Mouse (Mus musculus) embryonic facial prominence, embryonic 14.5 days (tissue): ENCODE measurements around the gene Gm4869. TPM values are rescaled to one million over a fixed set of nuclear protein-coding genes. Genes with fewer than 3 reads are reported as not detected.
"Not testable (repeated sequence)": the region's sequence is repeated elsewhere in the genome, so short reads cannot be mapped to it uniquely, and the experiment has no call there.

ENCODE experiments used
- ATAC-seq: fragments of 200-750 bp; cut with Nextera tagmentation; 2 replicates; pipeline ENCODE4 v1.8.0; 2017; ENCODE audit warnings: low read depth, moderate number of reproducible peaks, moderate TSS enrichment
- DNase-seq: peaks from one replicate; pipeline ENCODE4 v3.0.0-alpha.2; 2015; ENCODE audit warnings: low spot score
- H3K27ac ChIP-seq: fragments of 300-500 bp; sonication (generic); replicated peaks from 2 replicates; pipeline ENCODE4 v1.5.1; 2014; ENCODE audit warnings: low read depth, mild to moderate bottlenecking, low read length, moderate library complexity
- H3K27me3 ChIP-seq: fragments of 300-500 bp; sonication (generic); replicated peaks from 2 replicates; pipeline ENCODE4 v1.6.1; 2014; ENCODE audit warnings: low read length; ENCODE audit not compliant: control insufficient read depth, insufficient read depth
- H3K36me3 ChIP-seq: fragments of 300-500 bp; sonication (generic); 2 replicates; pipeline ENCODE4 v1.6.1; 2014; ENCODE audit warnings: low read length, mixed read lengths; ENCODE audit not compliant: control insufficient read depth, insufficient read depth
- H3K4me1 ChIP-seq: fragments of 300-500 bp; sonication (generic); 2 replicates; pipeline ENCODE4 v1.6.1; 2014; ENCODE audit warnings: antibody characterized with exemption, low read length; ENCODE audit not compliant: control insufficient read depth, insufficient read depth
- H3K4me2 ChIP-seq: fragments of 300-500 bp; sonication (generic); 2 replicates; pipeline ENCODE4 v1.6.1; 2014; ENCODE audit warnings: low read depth, mild to moderate bottlenecking, low read length, moderate library complexity, mixed read lengths
- H3K4me3 ChIP-seq: fragments of 300-500 bp; sonication (generic); 2 replicates; pipeline ENCODE4 v1.5.1; 2014; ENCODE audit warnings: low read depth, mild to moderate bottlenecking, low read length
- H3K9ac ChIP-seq: fragments of 300-500 bp; sonication (generic); 2 replicates; pipeline ENCODE4 v1.6.1; 2014; ENCODE audit warnings: low read depth, mild to moderate bottlenecking, low read length, moderate library complexity, mixed read lengths
- H3K9me3 ChIP-seq: fragments of 300-500 bp; sonication (generic); 2 replicates; pipeline ENCODE4 v1.6.1; 2016; ENCODE audit warnings: low read length; ENCODE audit not compliant: control insufficient read depth
- WGBS: fragments of 180-500 bp; shearing (Covaris S2); extraction: QIAGEN DNeasy Blood & Tissue Kit; methylation state at CpG from one replicate; pipeline ENCODE4 v1.1.7; 2014; 5-methylcytosine and 5-hydroxymethylcytosine counted together
- polyA plus RNA-seq: library from polyadenylated mRNA; unstranded; fragments of >200 nt; fragmentation: Nextera tagmentation; extraction: Ambion mirVana; gene quantifications from 2 replicates; pipeline ENCODE4 v1.2.1, GENCODE M21; 2014

Gm4869 gene
- polyA plus RNA-seq, 1 experiment from 2014 or later = 0.06 TPM

GRCm38 (mm10) chr5:140454488-140454887 lies 9.0 kb downstream of the Gm4869 start:
- Histone ChIP-seq H3K9me3 (no peaks in the 10 kb centered on the region), H3K4me2 (no peak overlapping the region), H3K27me3 (no peaks in the 10 kb centered on the region), H3K36me3 (no peaks in the 10 kb centered on the region), H3K4me1 (no peaks in the 10 kb centered on the region), H3K4me3 (no peak overlapping the region), H3K27ac (no peak overlapping the region), H3K9ac (no peak overlapping the region)
- ATAC-seq = no peak
- DNase-seq = no peak

- H3K4me1 ChIP-seq = no peaks in the 10 kb centered on the region
- H3K4me2 ChIP-seq = no peak overlapping the region
- WGBS = 64% methylated on average over 2 of the region's 2 CpGs
- H3K9ac ChIP-seq = no peak overlapping the region
- H3K36me3 ChIP-seq = no peaks in the 10 kb centered on the region
- H3K27me3 ChIP-seq = no peaks in the 10 kb centered on the region
- H3K9me3 ChIP-seq = no peaks in the 10 kb centered on the region
- DNase-seq (no peak), ATAC-seq (no peak)
- H3K27ac ChIP-seq = no peak overlapping the region
- H3K4me3 ChIP-seq = no peak overlapping the region
Observed at GRCm38 (mm10) chr5:140455466-140455865, 10.0 kb downstream of the Gm4869 start.

- ATAC-seq (no peak), DNase-seq (no peak)
- WGBS = 65% methylated on average over 3 of the region's 3 CpGs
- Histone ChIP-seq H3K4me3 (no peak overlapping the region), H3K9ac (no peak overlapping the region), H3K27me3 (no peaks in the 10 kb centered on the region), H3K4me2 (no peak overlapping the region), H3K27ac (no peak overlapping the region), H3K4me1 (no peaks in the 10 kb centered on the region), H3K9me3 (no peaks in the 10 kb centered on the region), H3K36me3 (no peaks in the 10 kb centered on the region)
Observed at GRCm38 (mm10) chr5:140461476-140461875, 16.0 kb downstream of the Gm4869 start.

GRCm38 (mm10) chr5:140463151-140463550 lies 17.7 kb downstream of the Gm4869 start:
- not testable (repeated sequence) for H3K27ac ChIP-seq, DNase-seq, H3K9ac ChIP-seq, H3K4me3 ChIP-seq, ATAC-seq, H3K27me3 ChIP-seq, H3K9me3 ChIP-seq, H3K4me1 ChIP-seq, H3K36me3 ChIP-seq, H3K4me2 ChIP-seq
- 72% methylated on average over 2 of the region's 2 CpGs for WGBS

- Histone ChIP-seq H3K9ac (no peak overlapping the region), H3K9me3 (no peaks in the 10 kb centered on the region), H3K27me3 (no peaks in the 10 kb centered on the region), H3K36me3 (no peaks in the 10 kb centered on the region), H3K27ac (no peak overlapping the region), H3K4me1 (no peaks in the 10 kb centered on the region), H3K4me2 (no peak overlapping the region), H3K4me3 (no peak overlapping the region)
- DNase-seq (no peak), ATAC-seq (0 out of 2 replicates have a peak, but pooled peaks have one; percentile 22)
- WGBS = 78% methylated on average over 2 of the region's 2 CpGs
Observed at GRCm38 (mm10) chr5:140464943-140465342, 19.5 kb downstream of the Gm4869 start.

- WGBS = 75% methylated on average over 3 of the region's 3 CpGs
Observed at GRCm38 (mm10) chr5:140472336-140472735, 26.9 kb downstream of the Gm4869 start.

GRCm38 (mm10) chr5:140481458-140481857 lies 36.0 kb downstream of the Gm4869 start:
- 73% methylated on average over 4 of the region's 4 CpGs for WGBS
- H3K27me3 ChIP-seq = no peaks in the 10 kb centered on the region
- no peak for ATAC-seq

More at GRCm38 (mm10) chr5:140472336-140472735, 26.9 kb downstream of the Gm4869 start:
- Histone ChIP-seq H3K36me3 (no peaks in the 10 kb centered on the region), H3K27ac (no peak overlapping the region), H3K27me3 (no peaks in the 10 kb centered on the region), H3K4me3 (no peak overlapping the region), H3K4me2 (no peak overlapping the region), H3K4me1 (no peaks in the 10 kb centered on the region), H3K9me3 (0 out of 2 replicates have a peak, but pooled peaks cover 2% of the 10 kb centered on the region), H3K9ac (no peak overlapping the region)
- no peak for DNase-seq
- ATAC-seq = no peak

GRCm38 (mm10) chr5:140491142-140491541 lies 45.7 kb downstream of the Gm4869 start:
- Histone ChIP-seq H3K27me3 (no peaks in the 10 kb centered on the region), H3K4me1 (no peaks in the 10 kb centered on the region), H3K4me3 (no peak overlapping the region), H3K36me3 (no peaks in the 10 kb centered on the region), H3K9ac (no peak overlapping the region), H3K27ac (no peak overlapping the region), H3K9me3 (no peaks in the 10 kb centered on the region), H3K4me2 (no peak overlapping the region)
- WGBS = 54% methylated on average over 6 of the region's 6 CpGs
- DNase-seq (no peak), ATAC-seq (no peak)

More at GRCm38 (mm10) chr5:140481458-140481857, 36.0 kb downstream of the Gm4869 start:
- Histone ChIP-seq H3K36me3 (no peaks in the 10 kb centered on the region), H3K27ac (no peak overlapping the region), H3K4me2 (no peak overlapping the region), H3K4me3 (no peak overlapping the region), H3K4me1 (no peaks in the 10 kb centered on the region), H3K9me3 (0 out of 2 replicates have a peak, but pooled peaks cover 4% of the 10 kb centered on the region), H3K9ac (no peak overlapping the region)
- no peak for DNase-seq

- no peak overlapping the region for H3K4me2 ChIP-seq
- WGBS = 18% methylated on average over 11 of the region's 11 CpGs
- H3K36me3 ChIP-seq = no peaks in the 10 kb centered on the region
- no peaks in the 10 kb centered on the region for H3K9me3 ChIP-seq
- no peak for DNase-seq
- no peak overlapping the region for H3K4me3 ChIP-seq
- no peak overlapping the region for H3K27ac ChIP-seq
- no peaks in the 10 kb centered on the region for H3K27me3 ChIP-seq
- ATAC-seq = no peak
- no peaks in the 10 kb centered on the region for H3K4me1 ChIP-seq
- H3K9ac ChIP-seq = no peak overlapping the region
Observed at GRCm38 (mm10) chr5:140492684-140493233, 47.3 kb downstream of the Gm4869 start.
